Comparison of ENCODE assay signal across 8 mouse cellular contexts in the genomic region with DNA sequence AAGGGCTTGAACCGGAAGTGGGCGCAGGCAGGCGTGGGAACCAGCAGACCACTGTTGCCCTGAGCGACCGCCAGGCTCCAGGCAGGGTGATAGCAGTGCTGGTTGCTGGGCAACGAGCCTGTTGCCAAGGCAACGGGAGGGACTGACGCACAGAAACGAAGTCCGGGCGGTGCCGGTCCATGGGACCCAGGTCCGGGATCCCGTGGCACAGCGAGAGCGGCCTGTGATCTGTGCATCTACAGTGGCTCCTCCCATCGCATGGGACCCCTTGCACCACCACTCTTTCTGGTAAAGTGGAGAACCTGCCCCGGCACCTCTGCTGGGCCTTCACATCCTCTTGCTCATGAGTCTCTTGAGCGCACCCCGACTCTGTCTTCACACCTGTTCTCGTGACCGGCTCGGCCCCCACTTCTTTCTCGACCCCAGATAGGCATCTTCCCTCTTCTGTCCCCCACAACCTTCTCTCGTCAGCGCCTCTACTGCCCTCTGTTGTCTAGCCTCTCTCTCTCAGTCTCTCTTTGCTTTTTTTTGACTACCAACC. TPM values are rescaled to one million over a fixed set of nuclear protein-coding genes. Genes with fewer than 3 reads are reported as not detected.
A peak's percentile ranks its signal among the peaks of the same experiment; 100 is the strongest.
DNase-seq lines count a peak whose midpoint lies in the region; ATAC-seq and TF ChIP-seq lines count a peak whose summit lies in the region.

No protein-coding gene starts in this region.

- H3K4me3 ChIP-seq in heart, adult 2 months: no peak overlapping the region

- 0 out of 2 replicates have a peak, but pooled peaks cover 1% of the 10 kb centered on the region for H3K27me3 ChIP-seq in heart, adult 2 months (ENCODE audit: control insufficient read depth, insufficient read depth, low read length)
- H3K27me3 ChIP-seq in splenic B cell, adult 2 months (ENCODE audit: control insufficient read depth, insufficient read depth, low read length, poor library complexity, severe bottlenecking): no peaks in the 10 kb centered on the region

- intact Hi-C loops in heart, adult 2 months (cut with DNase I): no loop called here
- intact Hi-C loops in left cerebral cortex, postnatal 25 days (cut with DNase I): loop anchor here (5.0 kb wide), 1 partner anchor 266 kb away; the partner anchor contains the start of gene Ube2s

- peak; percentile 62 for DNase-seq in adrenal gland, adult 8-10 months
- DNase-seq in embryo, embryonic 10.5 days (ENCODE audit: low spot score): peak; percentile 89
- DNase-seq in heart, adult 2 months: peak; percentile 60 to 62
- DNase-seq in kidney, adult 11 months: peak; percentile 33
- DNase-seq in left cerebral cortex, postnatal 25 days (ENCODE audit: low spot score in 2 of 2): peak; percentile 97 to 98
- peak; percentile 93 for DNase-seq in mesoderm, embryonic 11.5 days (ENCODE audit: low read depth, low spot score)
- peak; percentile 35 for DNase-seq in splenic B cell, adult 2 months (ENCODE audit: low read depth, low spot score)

- no peak for TF ChIP-seq POLR2A in heart, adult 2 months (IDR thresholded peaks at IDR 0.05; ENCODE audit: insufficient read depth, low read depth, low read length)

- no peak for TF ChIP-seq CTCF in heart, adult 2 months (IDR thresholded peaks at IDR 0.05)

- ATAC-seq in activated CD4-positive, CD25-positive, alpha-beta regulatory T cell, adult 4 months: no peak

- H3K9ac ChIP-seq in heart, adult 2 months (ENCODE audit: low read depth, low read length): no peak overlapping the region

- no peak overlapping the region for H3K27ac ChIP-seq in heart, adult 2 months

- H3K36me3 ChIP-seq in heart, adult 2 months (ENCODE audit: control insufficient read depth, insufficient read depth, low read length): no peaks in the 10 kb centered on the region
- H3K36me3 ChIP-seq in splenic B cell, adult 2 months (ENCODE audit: control insufficient read depth, insufficient read depth, low read length, poor library complexity, severe bottlenecking): no peaks in the 10 kb centered on the region

- 4% methylated on average over 26 of the region's 26 CpGs for WGBS in heart, adult 2 months

- no peaks in the 10 kb centered on the region for H3K79me2 ChIP-seq in heart, adult 2 months (replicated peaks; ENCODE audit: control insufficient read depth, insufficient read depth, low read length)

- TF ChIP-seq EP300 in heart, adult 2 months (IDR thresholded peaks at IDR 0.05; ENCODE audit: insufficient read depth, low read depth, low read length): no peak

- H3K4me1 ChIP-seq in heart, adult 2 months (ENCODE audit: control insufficient read depth, insufficient read depth, low read length): no peaks in the 10 kb centered on the region

RNA-seq across cellular contexts. Expression of gene Syt5, which starts 0.7 kb away (rescaled TPM):
- 10 to 100 TPM in 1 of 4 experiments, 1 to 10 TPM in 3; 5.7 to 10.0 (median 8.6) TPM for total RNA-seq in adrenal gland, adult 8-10 months (2022)
- under 1 TPM; 0.39 to 0.86 TPM for total RNA-seq in heart, adult 2 months (2021)
- polyA plus RNA-seq in heart, adult 2 months (2012; rRNA removed): 0.79 and 2.4 TPM in 2 replicates
- 100 to 1,000 TPM; 261 to 281 TPM for total RNA-seq in left cerebral cortex, postnatal 25 days (2021)
- not detected for polyA plus RNA-seq in activated CD4-positive, CD25-positive, alpha-beta regulatory T cell, adult 4 months (2017; shearing (Covaris generic))

RNA-seq across cellular contexts. Expression of gene Dnaaf3, which starts 14.4 kb away (rescaled TPM):
- total RNA-seq in adrenal gland, adult 8-10 months (2022): 1 to 10 TPM in 2 of 4 experiments, under 1 TPM in 2; 0.64 to 1.2 (median 1.0) TPM
- 1 to 10 TPM; 2.3 to 2.7 TPM for total RNA-seq in heart, adult 2 months (2021)
- polyA plus RNA-seq in heart, adult 2 months (2012; rRNA removed): 12.4 and 13.2 TPM in 2 replicates
- under 1 TPM; 0.23 to 0.46 TPM for total RNA-seq in left cerebral cortex, postnatal 25 days (2021)
- polyA plus RNA-seq in activated CD4-positive, CD25-positive, alpha-beta regulatory T cell, adult 4 months (2017; shearing (Covaris generic)): 1 to 10 TPM in 1 of 2 experiments, under 1 TPM in 1; 0.93 to 1.6 TPM

RNA-seq across cellular contexts. Expression of gene Tnni3, which starts 22.6 kb away (rescaled TPM):
- 1 to 10 TPM; 1.3 to 3.1 (median 2.5) TPM for total RNA-seq in adrenal gland, adult 8-10 months (2022)
- total RNA-seq in heart, adult 2 months (2021): over 10,000 TPM in 1 of 2 experiments, 1,000 to 10,000 TPM in 1; 9,834 to 11,008 TPM
- 13,898 and 21,553 TPM in 2 replicates for polyA plus RNA-seq in heart, adult 2 months (2012; rRNA removed)
- 1 to 10 TPM; 1.0 to 1.2 TPM for total RNA-seq in left cerebral cortex, postnatal 25 days (2021)
- 1 to 10 TPM; 1.7 to 3.6 TPM for polyA plus RNA-seq in activated CD4-positive, CD25-positive, alpha-beta regulatory T cell, adult 4 months (2017; shearing (Covaris generic))

RNA-seq across cellular contexts. Expression of gene Tnnt1, which starts 30.5 kb away (rescaled TPM):
- total RNA-seq in adrenal gland, adult 8-10 months (2022): 1 to 10 TPM in 2 of 4 experiments, under 1 TPM in 2; 0.46 to 1.5 (median 1.1) TPM
- 10 to 100 TPM; 15.6 to 19.7 TPM for total RNA-seq in heart, adult 2 months (2021)
- 9.2 and 12.1 TPM in 2 replicates for polyA plus RNA-seq in heart, adult 2 months (2012; rRNA removed)
- total RNA-seq in left cerebral cortex, postnatal 25 days (2021): 10 to 100 TPM in 1 of 2 experiments, 1 to 10 TPM in 1; 4.6 to 10.2 TPM
- 10 to 100 TPM in 1 of 2 experiments, 1 to 10 TPM in 1; 4.9 to 10.4 TPM for polyA plus RNA-seq in activated CD4-positive, CD25-positive, alpha-beta regulatory T cell, adult 4 months (2017; shearing (Covaris generic))

RNA-seq across cellular contexts. Expression of gene Ppp1r12c, which starts 45.2 kb away (rescaled TPM):
- total RNA-seq in adrenal gland, adult 8-10 months (2022): 100 to 1,000 TPM in 3 of 4 experiments, 10 to 100 TPM in 1; 76.7 to 152 (median 113) TPM
- total RNA-seq in heart, adult 2 months (2021): 10 to 100 TPM; 62.4 to 67.1 TPM
- 47.0 and 53.2 TPM in 2 replicates for polyA plus RNA-seq in heart, adult 2 months (2012; rRNA removed)
- total RNA-seq in left cerebral cortex, postnatal 25 days (2021): 100 to 1,000 TPM; 131 to 156 TPM
- 10 to 100 TPM; 21.6 to 26.6 TPM for polyA plus RNA-seq in activated CD4-positive, CD25-positive, alpha-beta regulatory T cell, adult 4 months (2017; shearing (Covaris generic))

Comparison
In these comparisons a context has a peak if more than half of its experiments do, and no peak if none do; other contexts are left out.
1. DNase-seq: peak in every context shown above with its lines; median percentile 98 in left cerebral cortex, postnatal 25 days; 93 in mesoderm, embryonic 11.5 days; 89 in embryo, embryonic 10.5 days; 62 in adrenal gland, adult 8-10 months; 61 in heart, adult 2 months; 35 in splenic B cell, adult 2 months; 33 in kidney, adult 11 months.
2. RNA of gene Syt5, which starts 0.7 kb away (total RNA-seq): 261 to 281 TPM in left cerebral cortex, postnatal 25 days; 5.7 to 10.0 TPM in adrenal gland, adult 8-10 months and 0.39 to 0.86 TPM in heart, adult 2 months; every median in the first group is over 10 times any median in the second.
3. RNA of gene Tnni3, which starts 22.6 kb away (total RNA-seq): 9,834 to 11,008 TPM in heart, adult 2 months; 1.3 to 3.1 TPM in adrenal gland, adult 8-10 months and 1.0 to 1.2 TPM in left cerebral cortex, postnatal 25 days; every median in the first group is over 1,000 times any median in the second.